ENCODE assay signal across 34 mouse cellular contexts in the genomic region with DNA sequence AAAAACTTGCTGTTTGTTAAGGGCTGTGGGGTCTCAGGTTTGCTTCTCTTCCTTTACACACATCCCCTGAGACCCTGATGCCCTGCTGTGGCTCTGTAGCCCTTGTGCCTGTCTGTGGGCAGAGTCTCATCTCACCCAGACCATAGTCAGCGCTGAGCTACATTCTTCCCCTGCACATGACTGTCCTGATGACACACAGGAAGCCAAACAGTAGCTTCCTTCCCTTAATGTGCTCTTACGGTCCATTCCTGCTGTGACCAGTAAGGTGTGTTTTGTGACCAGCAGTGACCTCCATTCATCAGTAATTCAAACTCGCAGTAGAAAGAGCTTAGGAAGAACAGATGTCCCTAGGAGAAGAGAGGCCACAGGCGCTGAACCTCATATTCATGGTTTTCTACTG. TPM values are rescaled to one million over a fixed set of nuclear protein-coding genes. Genes with fewer than 3 reads are reported as not detected.
A peak's percentile ranks its signal among the peaks of the same experiment; 100 is the strongest.
DNase-seq lines count a peak whose midpoint lies in the region; ATAC-seq and TF ChIP-seq lines count a peak whose summit lies in the region.
"Had no signal": no experiment of that assay in that cellular context is flagged by ENCODE, and none has a peak within 500 bp of the region (broad histone marks: within the 10 kb centered on the region; RNA-seq: fewer than 3 reads in every experiment).

No protein-coding gene starts in this region.

- no peaks in the 10 kb centered on the region for H3K4me1 ChIP-seq in hindbrain, embryonic 13.5 days (replicated peaks)
- H3K4me1 ChIP-seq in hindbrain, postnatal 0 days (ENCODE audit: insufficient read depth, low read length), result no peaks in the 10 kb centered on the region
- H3K4me1 ChIP-seq: embryonic facial prominence, embryonic 13.5 days; forebrain, embryonic 13.5 days had no signal

- WGBS in hindbrain, embryonic 13.5 days, result 78% methylated on average over 4 of the region's 4 CpGs
- 83% methylated on average over 4 of the region's 4 CpGs for WGBS in hindbrain, postnatal 0 days

- H3K9ac ChIP-seq in hindbrain, embryonic 13.5 days, result 0 out of 2 replicates have a peak overlapping the region, but pooled peaks have one; percentile 6
- H3K9ac ChIP-seq in hindbrain, postnatal 0 days (replicated peaks; ENCODE audit: low read length), result no peak overlapping the region
- H3K9ac ChIP-seq: embryonic facial prominence, embryonic 13.5 days; forebrain, embryonic 13.5 days; hindbrain, embryonic 14.5 days had no signal

- no peak overlapping the region for H3K27ac ChIP-seq in hindbrain, embryonic 13.5 days
- no peak overlapping the region for H3K27ac ChIP-seq in hindbrain, postnatal 0 days
- H3K27ac ChIP-seq: embryonic facial prominence, embryonic 10.5 days; embryonic facial prominence, embryonic 13.5 days; forebrain, embryonic 13.5 days; hindbrain, embryonic 14.5 days had no signal

- no peaks in the 10 kb centered on the region for H3K27me3 ChIP-seq in hindbrain, embryonic 13.5 days
- H3K27me3 ChIP-seq in hindbrain, postnatal 0 days (ENCODE audit: insufficient read depth, low read length), result no peaks in the 10 kb centered on the region
- no peaks in the 10 kb centered on the region for H3K27me3 ChIP-seq in splenic B cell, adult 2 months (ENCODE audit: control insufficient read depth, insufficient read depth, low read length, poor library complexity, severe bottlenecking)
- H3K27me3 ChIP-seq: embryonic facial prominence, embryonic 13.5 days; forebrain, embryonic 13.5 days; Patski had no signal

- no peaks in the 10 kb centered on the region for H3K9me3 ChIP-seq in hindbrain, embryonic 13.5 days
- no peaks in the 10 kb centered on the region for H3K9me3 ChIP-seq in hindbrain, postnatal 0 days (ENCODE audit: low read length)
- H3K9me3 ChIP-seq: embryonic facial prominence, embryonic 10.5 days; embryonic facial prominence, embryonic 13.5 days; forebrain, embryonic 13.5 days had no signal

- no peak for ATAC-seq in hindbrain, embryonic 13.5 days (ENCODE audit: low FRiP score)
- no peak for ATAC-seq in hindbrain, postnatal 0 days
- ATAC-seq in megakaryocyte, adult 5-6 weeks (ENCODE audit: poor library complexity, severe bottlenecking), result peak; percentile 75
- ATAC-seq: forebrain, embryonic 13.5 days; forebrain, embryonic 16.5 days; Patski had no signal

- no peak overlapping the region for H3K4me3 ChIP-seq in hindbrain, embryonic 13.5 days
- H3K4me3 ChIP-seq in hindbrain, postnatal 0 days (ENCODE audit: low read length), result no peak overlapping the region
- H3K4me3 ChIP-seq: embryonic facial prominence, embryonic 10.5 days; embryonic facial prominence, embryonic 13.5 days; erythroblast, embryonic 14.5 days; forebrain, embryonic 13.5 days had no signal

- H3K4me2 ChIP-seq in hindbrain, embryonic 13.5 days, result no peak overlapping the region
- H3K4me2 ChIP-seq in hindbrain, postnatal 0 days (ENCODE audit: low read depth, low read length), result no peak overlapping the region
- H3K4me2 ChIP-seq: embryonic facial prominence, embryonic 13.5 days; forebrain, embryonic 13.5 days; heart, embryonic 11.5 days; hindbrain, embryonic 14.5 days had no signal

- no peaks in the 10 kb centered on the region for H3K36me3 ChIP-seq in hindbrain, embryonic 13.5 days
- no peaks in the 10 kb centered on the region for H3K36me3 ChIP-seq in hindbrain, postnatal 0 days (ENCODE audit: insufficient read depth, low read length)
- H3K36me3 ChIP-seq in splenic B cell, adult 2 months (ENCODE audit: control insufficient read depth, insufficient read depth, low read length, poor library complexity, severe bottlenecking), result no peaks in the 10 kb centered on the region
- H3K36me3 ChIP-seq: embryonic facial prominence, embryonic 10.5 days; embryonic facial prominence, embryonic 13.5 days; G1E had no signal

- no peak for DNase-seq in hindbrain, postnatal 0 days (ENCODE audit: low spot score)
- peak; percentile 68 for DNase-seq in 416B (ENCODE audit: low read depth)
- peak; percentile 20 for DNase-seq in splenic B cell, adult 2 months (ENCODE audit: low read depth, low spot score)
- DNase-seq in adrenal gland, postnatal 25 days, result no peak
- no peak for DNase-seq in cerebellum, adult 9-11 months
- DNase-seq: adrenal gland, postnatal 10 days; B cell, adult 2 months; cerebellum, adult 11 months; cerebellum, adult 2 months; cerebellum, postnatal 10 days; cerebellum, postnatal 36 days; embryo, embryonic 11 days; gastrocnemius, postnatal 10 days; gastrocnemius, postnatal 36 days; heart, adult 11 months had no signal

- no peak for TF ChIP-seq CTCF in hindbrain, postnatal 0 days (IDR thresholded peaks at IDR 0.05; ENCODE audit: low read depth)

RNA-seq across cellular contexts. Expression of gene Adgrg3, which starts 6.9 kb away (rescaled TPM):
- 1.3 and 1.6 TPM in 2 replicates for polyA plus RNA-seq in hindbrain, embryonic 13.5 days (2015; fragmentation: Nextera tagmentation; extraction: Ambion mirVana)
- 1.3 TPM in 2 replicates for total RNA-seq in hindbrain, postnatal 0 days (2014; rRNA removed)
- polyA plus RNA-seq in hindbrain, postnatal 0 days (2015; fragmentation: Nextera tagmentation; extraction: Ambion mirVana), result 0.52 and 0.54 TPM in 2 replicates
- 15.5 and 21.6 TPM in 2 replicates for total RNA-seq in megakaryocyte, adult 5-6 weeks (2015)
- 28.8 and 38.7 TPM in 2 replicates for total RNA-seq in megakaryocyte, adult 5-6 weeks (2017)
- total RNA-seq in adrenal gland, postnatal 25 days (2021), result 3.0 and 4.2 TPM in 2 replicates
- total RNA-seq: CH12.LX had no signal

RNA-seq across cellular contexts. Expression of gene Drc7, which starts 30.5 kb away (rescaled TPM):
- 1.7 and 2.3 TPM in 2 replicates for polyA plus RNA-seq in hindbrain, embryonic 13.5 days (2015; fragmentation: Nextera tagmentation; extraction: Ambion mirVana)
- total RNA-seq in hindbrain, postnatal 0 days (2014; rRNA removed), result 2.9 and 3.6 TPM in 2 replicates
- 3.0 and 3.3 TPM in 2 replicates for polyA plus RNA-seq in hindbrain, postnatal 0 days (2015; fragmentation: Nextera tagmentation; extraction: Ambion mirVana)
- total RNA-seq in megakaryocyte, adult 5-6 weeks (2015), result 0.38 and 0.52 TPM in 2 replicates
- 0.18 and 0.33 TPM in 2 replicates for total RNA-seq in megakaryocyte, adult 5-6 weeks (2017)
- not detected in 2 replicates for total RNA-seq in adrenal gland, postnatal 25 days (2021)
- total RNA-seq: adrenal gland, adult 18-20 months; adrenal gland, postnatal 10 days; adrenal gland, postnatal 4 days; CH12.LX; gastrocnemius, adult 18-20 months; gastrocnemius, postnatal 10 days; gastrocnemius, postnatal 36 days; heart, adult 8-10 months; heart, postnatal 25 days had no signal
- polyA plus RNA-seq: erythroblast, embryonic 14.5 days; G1E; heart, embryonic 11.5 days; heart, embryonic 14.5 days; heart, postnatal 0 days had no signal

RNA-seq across cellular contexts. Expression of gene Adgrg1, which starts 49.8 kb away (rescaled TPM):
- 158 and 162 TPM in 2 replicates for polyA plus RNA-seq in hindbrain, embryonic 13.5 days (2015; fragmentation: Nextera tagmentation; extraction: Ambion mirVana)
- total RNA-seq in hindbrain, postnatal 0 days (2014; rRNA removed), result 236 and 284 TPM in 2 replicates
- polyA plus RNA-seq in hindbrain, postnatal 0 days (2015; fragmentation: Nextera tagmentation; extraction: Ambion mirVana), result 105 TPM in 2 replicates
- total RNA-seq in megakaryocyte, adult 5-6 weeks (2015), result 7.3 and 7.8 TPM in 2 replicates
- 2.8 and 14.0 TPM in 2 replicates for total RNA-seq in megakaryocyte, adult 5-6 weeks (2017)
- total RNA-seq in adrenal gland, postnatal 25 days (2021), result 11.7 and 20.7 TPM in 2 replicates

RNA-seq across cellular contexts. Expression of gene Katnb1, which starts 56.6 kb away (rescaled TPM):
- 38.4 and 38.8 TPM in 2 replicates for polyA plus RNA-seq in hindbrain, embryonic 13.5 days (2015; fragmentation: Nextera tagmentation; extraction: Ambion mirVana)
- total RNA-seq in hindbrain, postnatal 0 days (2014; rRNA removed), result 59.6 and 63.3 TPM in 2 replicates
- 45.3 and 48.4 TPM in 2 replicates for polyA plus RNA-seq in hindbrain, postnatal 0 days (2015; fragmentation: Nextera tagmentation; extraction: Ambion mirVana)
- 3.7 and 6.7 TPM in 2 replicates for total RNA-seq in megakaryocyte, adult 5-6 weeks (2015)
- total RNA-seq in megakaryocyte, adult 5-6 weeks (2017), result 15.6 and 21.8 TPM in 2 replicates
- 13.2 and 14.1 TPM in 2 replicates for total RNA-seq in adrenal gland, postnatal 25 days (2021)

Comparison
In these comparisons a context has a peak if more than half of its experiments do, and no peak if none do; other contexts are left out.
1. DNase-seq: peak in 416B (single experiment) and splenic B cell, adult 2 months (single experiment); none in hindbrain, postnatal 0 days (single experiment), adrenal gland, postnatal 25 days (single experiment) and cerebellum, adult 9-11 months (single experiment).
2. RNA of gene Adgrg1, which starts 49.8 kb away (total RNA-seq): 236 to 284 TPM in hindbrain, postnatal 0 days; 11.7 to 20.7 TPM in adrenal gland, postnatal 25 days and 2.8 to 14.0 TPM in megakaryocyte, adult 5-6 weeks; every median in the first group is over 10 times any median in the second.